Mouse (Mus musculus) limb, embryonic 10.5 days (tissue): Measurements from ENCODE around the gene Dennd1c. TPM values are rescaled to one million over a fixed set of nuclear protein-coding genes. Genes with fewer than 3 reads are reported as not detected.
"Not testable (repeated sequence)": the region's sequence is repeated elsewhere in the genome, so short reads cannot be mapped to it uniquely, and the experiment has no call there.

ENCODE experiments used
- DNase-seq: peaks from one replicate; pipeline ENCODE4 v3.0.0-alpha.2; 2017; ENCODE audit warnings: low spot score
- H3K27ac ChIP-seq: fragments of 300-500 bp; sonication (generic); 2 replicates; pipeline ENCODE4 v1.5.1; 2016; ENCODE audit warnings: mild to moderate bottlenecking
- H3K27me3 ChIP-seq: fragments of 300-500 bp; sonication (generic); 2 replicates; pipeline ENCODE4 v1.6.1; 2016; ENCODE audit warnings: low read depth, mild to moderate bottlenecking; ENCODE audit not compliant: poor library complexity, severe bottlenecking
- H3K36me3 ChIP-seq: fragments of 300-500 bp; sonication (generic); 2 replicates; pipeline ENCODE4 v1.6.1; 2016; ENCODE audit warnings: mild to moderate bottlenecking, moderate library complexity
- H3K4me1 ChIP-seq: fragments of 300-500 bp; sonication (generic); 2 replicates; pipeline ENCODE4 v1.6.1; 2016
- H3K4me3 ChIP-seq: fragments of 300-500 bp; sonication (generic); 2 replicates; pipeline ENCODE4 v1.5.1; 2016; ENCODE audit warnings: mild to moderate bottlenecking, moderate library complexity
- H3K9me3 ChIP-seq: fragments of 300-500 bp; sonication (generic); replicated peaks from 2 replicates; pipeline ENCODE4 v1.6.1; 2016; ENCODE audit warnings: mild to moderate bottlenecking
- WGBS: fragments of 180-500 bp; shearing (Covaris S2); methylation state at CpG from one replicate; pipeline ENCODE4 v1.1.7; 2016; 5-methylcytosine and 5-hydroxymethylcytosine counted together
- polyA plus RNA-seq: library from polyadenylated mRNA; unstranded; fragments of >200 nt; fragmentation: Nextera tagmentation; extraction: Ambion mirVana; gene quantifications from 2 replicates; pipeline ENCODE4 v1.2.1, GENCODE M21; 2016

The Dennd1c gene
- polyA plus RNA-seq, 1 experiment from 2014 or later, result 0.66 TPM

GRCm38 (mm10) chr17:57059486-57059977 lies 18.8 kb downstream of the Dennd1c start, which contains the start of gene Slc25a23:
TSS of gene Slc25a23 (minus strand) at chr17:57059863.
- DNase-seq, result peak; percentile 85
- Histone ChIP-seq H3K4me3 (peak within 1 kb of the TSS; percentile 78), H3K27me3 (peaks cover 63% of the 10 kb centered on the region), H3K9me3 (no peaks in the 10 kb centered on the region), H3K27ac (peak within 1 kb of the TSS; percentile 78), H3K4me1 (peaks cover 25% of the 10 kb centered on the region), H3K36me3 (no peaks in the 10 kb centered on the region)
- under 1% methylated on average over 39 of the region's 45 CpGs for WGBS

GRCm38 (mm10) chr17:57058891-57059485 lies 19.3 kb downstream of the Dennd1c start, which contains the start of gene Crb3:
TSS of gene Crb3 (plus strand) at chr17:57059105.
- peak within 1 kb of the TSS; percentile 78 for H3K4me3 ChIP-seq
- no peak for DNase-seq
- H3K4me1 ChIP-seq, result peaks cover 25% of the 10 kb centered on the region
- H3K27ac ChIP-seq, result peak within 1 kb of the TSS; percentile 78
- peaks cover 58% of the 10 kb centered on the region for H3K27me3 ChIP-seq
- no peaks in the 10 kb centered on the region for H3K9me3 ChIP-seq
- no peaks in the 10 kb centered on the region for H3K36me3 ChIP-seq
- 1% methylated on average over 12 of the region's 22 CpGs for WGBS

GRCm38 (mm10) chr17:57056246-57056645 lies 22.1 kb downstream of the Dennd1c start:
- WGBS, result 88% methylated on average over 3 of the region's 3 CpGs
- no peaks in the 10 kb centered on the region for H3K36me3 ChIP-seq

GRCm38 (mm10) chr17:57051679-57052078 lies 26.6 kb downstream of the Dennd1c start:
- WGBS, result 88% methylated on average over 4 of the region's 4 CpGs
- not testable (repeated sequence) for H3K4me3 ChIP-seq, H3K4me1 ChIP-seq, H3K27ac ChIP-seq, H3K9me3 ChIP-seq, H3K36me3 ChIP-seq, H3K27me3 ChIP-seq, DNase-seq

More at GRCm38 (mm10) chr17:57056246-57056645, 22.1 kb downstream of the Dennd1c start:
- no peak overlapping the region for H3K4me3 ChIP-seq
- H3K4me1 ChIP-seq, result peaks cover 15% of the 10 kb centered on the region
- no peak overlapping the region for H3K27ac ChIP-seq
- peaks cover 32% of the 10 kb centered on the region for H3K27me3 ChIP-seq
- DNase-seq, result no peak
- H3K9me3 ChIP-seq, result no peaks in the 10 kb centered on the region

- H3K4me1 ChIP-seq, result 0 out of 2 replicates have a peak, but pooled peaks cover 3% of the 10 kb centered on the region
- H3K36me3 ChIP-seq, result no peaks in the 10 kb centered on the region
- no peak overlapping the region for H3K4me3 ChIP-seq
- no peak for DNase-seq
- H3K27me3 ChIP-seq, result no peaks in the 10 kb centered on the region
- H3K9me3 ChIP-seq, result no peaks in the 10 kb centered on the region
- H3K27ac ChIP-seq, result no peak overlapping the region
- 93% methylated on average over 3 of the region's 3 CpGs for whole genome bisulfite sequencing
Observed at GRCm38 (mm10) chr17:57048816-57049215, 29.5 kb downstream of the Dennd1c start.

- H3K27ac ChIP-seq, result no peak overlapping the region
Observed at GRCm38 (mm10) chr17:57047406-57047805, 30.9 kb downstream of the Dennd1c start.

GRCm38 (mm10) chr17:57041554-57041953 lies 36.8 kb downstream of the Dennd1c start, which contains the start of gene Slc25a41:
TSS of gene Slc25a41 (minus strand) at chr17:57041654.
- H3K4me3 ChIP-seq, result no peak within 1 kb of the TSS
- H3K9me3 ChIP-seq, result no peaks in the 10 kb centered on the region
- H3K27me3 ChIP-seq, result peaks cover 33% of the 10 kb centered on the region
- no peaks in the 10 kb centered on the region for H3K36me3 ChIP-seq
- H3K27ac ChIP-seq, result no peak within 1 kb of the TSS
- no peaks in the 10 kb centered on the region for H3K4me1 ChIP-seq
- no peak for DNase-seq
- 74% methylated on average over 8 of the region's 8 CpGs for WGBS

More at GRCm38 (mm10) chr17:57047406-57047805, 30.9 kb downstream of the Dennd1c start:
- no peak for DNase-seq
- Histone ChIP-seq H3K9me3 (no peaks in the 10 kb centered on the region), H3K27me3 (no peaks in the 10 kb centered on the region), H3K4me3 (no peak overlapping the region), H3K4me1 (0 out of 2 replicates have a peak, but pooled peaks cover 3% of the 10 kb centered on the region), H3K36me3 (no peaks in the 10 kb centered on the region)
- 30% methylated on average over 5 of the region's 5 CpGs for WGBS

- H3K27me3 ChIP-seq, result peaks cover 35% of the 10 kb centered on the region
- 37% methylated on average over 8 of the region's 8 CpGs for WGBS
- no peak for DNase-seq
- no peak overlapping the region for H3K4me3 ChIP-seq
- no peak overlapping the region for H3K27ac ChIP-seq
- H3K4me1 ChIP-seq, result no peaks in the 10 kb centered on the region
- no peaks in the 10 kb centered on the region for H3K36me3 ChIP-seq
- no peaks in the 10 kb centered on the region for H3K9me3 ChIP-seq
Observed at GRCm38 (mm10) chr17:57038978-57039377, 39.3 kb downstream of the Dennd1c start.

GRCm38 (mm10) chr17:57032854-57033253 lies 45.5 kb downstream of the Dennd1c start:
- Histone ChIP-seq H3K36me3 (peaks cover 17% of the 10 kb centered on the region), H3K27me3 (peaks cover 15% of the 10 kb centered on the region), H3K4me3 (peak overlapping the region; percentile 90), H3K27ac (no peak overlapping the region), H3K4me1 (peaks cover 18% of the 10 kb centered on the region), H3K9me3 (no peaks in the 10 kb centered on the region)
- 87% methylated on average over 4 of the region's 4 CpGs for WGBS
- DNase-seq, result no peak

GRCm38 (mm10) chr17:57031661-57032420 lies 46.5 kb downstream of the Dennd1c start:
- peak overlapping the region; percentile 90 for H3K4me3 ChIP-seq
- H3K36me3 ChIP-seq, result peaks cover 27% of the 10 kb centered on the region
- peaks cover 5% of the 10 kb centered on the region; the same call in 1 of the 2 replicates for H3K27me3 ChIP-seq
- peak; percentile 86 for DNase-seq
- peaks cover 18% of the 10 kb centered on the region for H3K4me1 ChIP-seq
- peak overlapping the region; percentile 100 for H3K27ac ChIP-seq
- WGBS, result 1% methylated on average over 38 of the region's 38 CpGs
- H3K9me3 ChIP-seq, result no peaks in the 10 kb centered on the region

GRCm38 (mm10) chr17:57030931-57031660 lies 47.2 kb downstream of the Dennd1c start, which contains the start of gene Khsrp:
TSS of gene Khsrp (minus strand) at chr17:57031522.
- Histone ChIP-seq H3K4me1 (peaks cover 18% of the 10 kb centered on the region), H3K9me3 (no peaks in the 10 kb centered on the region), H3K27me3 (no peaks in the 10 kb centered on the region), H3K36me3 (peaks cover 35% of the 10 kb centered on the region), H3K27ac (peak within 1 kb of the TSS; percentile 100), H3K4me3 (peak within 1 kb of the TSS; percentile 90)
- peak; percentile 95 for DNase-seq
- under 1% methylated on average over 83 of the region's 99 CpGs for WGBS

- H3K27ac ChIP-seq, result no peak overlapping the region; the same call in 1 of the 2 replicates
- peak overlapping the region; percentile 90 for H3K4me3 ChIP-seq
- WGBS, result 45% methylated on average over 8 of the region's 8 CpGs
- H3K9me3 ChIP-seq, result no peaks in the 10 kb centered on the region
- peaks cover 18% of the 10 kb centered on the region for H3K4me1 ChIP-seq
- H3K27me3 ChIP-seq, result no peaks in the 10 kb centered on the region
- no peak for DNase-seq
- peaks cover 49% of the 10 kb centered on the region for H3K36me3 ChIP-seq
Observed at GRCm38 (mm10) chr17:57029691-57030090, 48.6 kb downstream of the Dennd1c start.
